Mouse (Mus musculus) left cerebral cortex, adult 8-10 months (tissue): ENCODE results near the gene Samsn1. TPM values are rescaled to one million over a fixed set of nuclear protein-coding genes. Genes with fewer than 3 reads are reported as not detected.
"Not testable (repeated sequence)": the region's sequence is repeated elsewhere in the genome, so short reads cannot be mapped to it uniquely, and the experiment has no call there.

ENCODE experiments used
- DNase-seq, 2 experiments: peaks; one replicate each; pipeline ENCODE4 v3.0.0; 2022; ENCODE audit warnings: low spot score in 2 of 2
- total RNA-seq, 4 experiments: library from RNA; stranded (reverse); gene quantifications; 2 replicates each; pipeline ENCODE4 v1.2.4; 2022

The Samsn1 gene
- total RNA-seq, 4 experiments from 2014 or later = 1.7 to 6.3 (median 2.9) TPM

- DNase-seq = no peak
Observed at GRCm38 (mm10) chr16:75878885-75879284, 143.2 kb downstream of the Samsn1 start.

- DNase-seq = no peak
Observed at GRCm38 (mm10) chr16:75877170-75877569, 144.9 kb downstream of the Samsn1 start.

DNA sequence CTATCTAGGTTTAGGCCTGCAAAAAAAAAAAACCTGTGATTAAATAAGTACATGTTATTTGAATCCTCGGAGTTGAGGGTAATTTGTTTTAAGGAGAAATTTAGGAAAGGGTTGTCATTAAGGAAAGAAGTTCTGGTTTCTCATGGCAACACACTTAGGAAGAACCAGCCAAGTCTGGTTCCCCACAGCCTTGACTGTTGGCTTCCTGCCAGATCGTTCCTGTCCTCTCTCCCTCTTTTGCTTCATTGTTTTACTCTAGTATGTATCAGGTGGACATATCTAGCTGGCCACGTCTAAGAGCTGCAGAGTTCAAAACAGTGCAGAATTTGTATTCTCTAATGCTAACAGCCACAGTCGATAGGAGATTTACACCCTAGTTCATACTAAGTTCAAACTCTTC, 146.2 kb downstream of the Samsn1 start:
- no peak for DNase-seq

GRCm38 (mm10) chr16:75874508-75874907, 147.6 kb downstream of the Samsn1 start:
- DNase-seq = no peak

- DNase-seq = no peak
Observed at GRCm38 (mm10) chr16:75872241-75872640, 149.8 kb downstream of the Samsn1 start.

- no peak for DNase-seq
Observed at GRCm38 (mm10) chr16:75867400-75867799, 154.7 kb downstream of the Samsn1 start.

GRCm38 (mm10) chr16:75865505-75865904, 156.6 kb downstream of the Samsn1 start:
- no peak for DNase-seq

- no peak for DNase-seq
Observed at GRCm38 (mm10) chr16:75864673-75865072, 157.4 kb downstream of the Samsn1 start.

- DNase-seq = no peak
Observed at GRCm38 (mm10) chr16:75856343-75856742, 165.7 kb downstream of the Samsn1 start.

DNA sequence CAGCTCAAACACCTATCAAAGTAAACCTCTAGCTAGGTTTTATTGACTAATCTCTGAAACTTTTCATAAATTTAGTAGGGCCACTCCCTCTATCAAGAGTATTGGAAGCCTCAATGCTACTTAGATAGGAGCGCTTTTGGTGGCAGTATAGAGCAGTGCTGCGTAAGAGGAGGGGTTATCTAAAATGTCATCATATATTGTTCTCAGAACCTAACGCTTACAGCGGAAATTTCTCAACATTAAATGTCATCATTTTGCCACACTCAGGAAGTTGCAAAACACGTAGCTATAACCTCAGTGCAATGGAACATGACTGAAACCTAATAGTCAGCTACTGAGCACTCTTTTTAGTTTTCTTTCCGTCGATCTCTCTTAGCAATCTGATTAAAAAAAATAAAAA, 166.7 kb downstream of the Samsn1 start:
- no peak for DNase-seq

DNA sequence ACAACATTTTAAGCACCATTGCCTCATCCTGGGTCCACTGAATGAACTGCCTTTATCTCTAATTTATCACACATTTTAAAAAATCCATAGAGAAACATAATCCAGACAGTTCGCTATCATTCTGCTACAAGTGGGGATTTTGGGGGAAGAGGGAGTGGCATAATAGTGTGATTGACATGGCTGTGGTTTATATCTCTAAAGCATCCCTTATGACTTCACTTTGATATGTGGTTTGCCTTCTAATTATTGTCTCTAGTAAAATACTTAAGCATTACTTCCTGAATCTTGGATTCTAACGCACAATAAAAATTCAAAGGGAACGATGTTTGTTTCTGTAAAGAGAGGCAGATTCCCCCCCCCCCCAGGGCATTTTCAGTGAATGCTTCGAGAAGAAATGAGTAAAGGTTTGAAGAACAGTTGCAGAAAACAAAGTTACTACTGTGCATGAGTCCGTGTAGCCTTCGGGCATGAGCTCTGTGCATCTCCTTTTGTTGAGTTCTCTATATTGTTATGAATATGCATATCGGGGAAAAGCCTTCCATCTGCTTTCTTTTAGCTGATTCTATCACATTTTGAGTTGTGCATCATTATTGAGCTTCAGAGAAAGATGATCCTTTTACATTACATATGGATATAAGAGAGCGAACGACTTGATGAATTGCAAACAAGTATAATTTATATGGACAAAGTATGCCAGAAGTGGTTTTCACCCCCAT, 168.4 kb downstream of the Samsn1 start:
- DNase-seq = no peak

GRCm38 (mm10) chr16:75852485-75852884, 169.6 kb downstream of the Samsn1 start:
- DNase-seq = no peak

DNA sequence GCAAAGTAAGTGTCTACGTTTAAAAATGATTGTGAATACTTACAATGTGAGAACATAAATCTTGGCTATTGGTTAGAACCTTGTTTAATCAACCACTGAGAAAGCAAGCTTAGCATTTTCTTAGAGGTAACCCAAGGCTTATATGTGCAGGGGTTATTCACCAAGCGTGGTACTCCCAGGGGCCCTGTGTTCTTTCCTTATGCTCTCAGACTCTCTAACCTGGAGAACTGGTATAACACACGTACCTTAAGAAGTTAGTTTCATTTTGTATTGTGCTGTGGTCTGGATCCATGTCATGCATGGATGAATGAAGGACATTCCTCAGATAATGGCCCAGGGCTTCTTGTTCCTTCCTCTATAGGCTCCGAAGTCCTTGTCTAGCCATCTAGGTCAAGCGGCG, 173.0 kb downstream of the Samsn1 start:
- DNase-seq = no peak

- DNase-seq = peak in 1 of 2 experiments; percentile 8
Observed at GRCm38 (mm10) chr16:75843653-75844062, 178.4 kb downstream of the Samsn1 start.

DNA sequence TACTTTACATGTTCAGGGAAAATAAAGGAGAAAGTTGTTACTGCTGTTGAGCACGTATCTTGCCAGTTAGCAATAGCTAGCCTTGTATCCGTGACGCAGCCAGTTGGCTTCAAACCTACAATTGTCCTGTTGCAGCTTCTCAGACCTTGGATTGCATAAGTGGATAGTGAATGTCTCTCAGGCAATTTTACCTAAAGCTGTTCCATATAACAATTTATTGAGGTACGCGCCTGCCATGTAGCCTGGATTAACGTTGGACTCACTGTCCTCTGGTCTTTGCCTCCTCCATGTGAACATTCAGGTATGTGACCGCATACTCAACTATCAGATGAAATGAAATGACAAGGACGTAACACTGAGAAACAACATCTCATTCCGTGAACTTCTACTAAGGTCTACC, 179.1 kb downstream of the Samsn1 start:
- no peak for DNase-seq

- no peak for DNase-seq
Observed at GRCm38 (mm10) chr16:75842569-75842968, 179.5 kb downstream of the Samsn1 start.

- DNase-seq = no peak
Observed at GRCm38 (mm10) chr16:75837728-75838451, 184.2 kb downstream of the Samsn1 start.

DNA sequence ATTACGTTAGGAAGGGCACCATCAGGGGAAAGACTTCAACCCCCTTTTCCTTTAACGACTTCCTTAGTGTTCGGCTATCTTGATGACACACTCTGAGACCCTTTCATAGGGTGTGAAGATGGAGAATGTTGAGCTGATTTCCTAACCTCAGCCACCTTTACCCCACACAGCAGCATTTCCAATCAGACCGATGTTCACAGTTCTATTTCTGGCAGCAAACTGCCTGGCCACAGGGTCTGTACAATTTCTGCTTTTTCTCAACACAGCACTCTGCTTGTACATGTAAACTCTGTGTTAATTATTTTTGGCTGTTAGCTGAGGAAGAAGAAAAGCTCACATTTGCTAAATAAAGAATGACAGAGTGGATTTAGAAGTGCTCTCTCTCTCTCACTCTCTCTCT, 190.7 kb downstream of the Samsn1 start:
- DNase-seq = no peak

GRCm38 (mm10) chr16:75826949-75827348, 195.1 kb downstream of the Samsn1 start:
- DNase-seq = not testable (repeated sequence)

DNA sequence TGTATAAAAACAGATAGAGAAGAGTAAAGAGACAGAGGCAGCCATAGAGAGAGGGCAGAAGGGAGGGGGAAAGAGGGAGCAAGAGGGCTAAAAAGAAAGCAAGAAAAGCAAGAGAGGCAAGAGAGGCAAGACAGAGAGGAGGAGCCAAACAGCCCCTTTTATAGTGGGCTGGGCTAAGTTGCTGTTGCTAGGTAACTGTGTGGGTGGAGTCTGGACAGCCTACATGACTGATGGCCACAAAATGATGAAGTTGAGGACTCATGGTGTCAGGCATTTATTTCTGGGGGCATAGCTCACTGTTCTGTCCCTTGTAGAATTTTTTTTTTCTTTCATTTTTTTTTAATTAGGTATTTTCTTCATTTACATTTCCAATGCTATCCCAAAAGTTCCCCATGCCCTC, 195.6 kb downstream of the Samsn1 start:
- no peak for DNase-seq

GRCm38 (mm10) chr16:75823226-75823625, 198.9 kb downstream of the Samsn1 start:
- no peak for DNase-seq

DNA sequence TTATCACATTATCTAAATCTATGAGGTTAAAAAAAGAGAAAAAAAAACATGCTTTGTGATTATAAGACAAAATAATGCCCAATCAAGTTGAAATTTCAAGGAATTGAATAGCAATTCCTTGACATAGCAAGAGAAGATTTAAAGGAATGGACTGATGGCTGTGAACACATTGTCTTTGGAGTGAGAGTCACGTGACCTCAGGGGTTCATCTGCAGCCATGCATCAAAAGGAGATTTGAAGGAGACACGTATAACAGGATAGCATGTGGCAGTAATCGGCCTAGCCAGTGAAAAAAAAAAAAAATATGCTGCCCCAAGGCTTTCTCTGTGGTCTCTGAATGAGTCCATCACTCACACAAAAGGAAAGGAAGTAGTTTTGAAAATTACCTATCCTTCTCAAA, 201.1 kb downstream of the Samsn1 start:
- no peak for DNase-seq
